Mouse (Mus musculus): ENCODE measurements around the gene Pkd2l1.

Pkd2l1 gene

GRCm38 (mm10) chr19:44192342-44192741, at the start of gene Pkd2l1:
Gene Pkd2l1, minus strand, starts transcription at chr19:44192442.
- DNase-seq = no peak

- no peak for DNase-seq
Measured at GRCm38 (mm10) chr19:44238906-44239305, 46.7 kb upstream of the Pkd2l1 start.

- no peak for DNase-seq
Measured at GRCm38 (mm10) chr19:44237471-44238006, 45.3 kb upstream of the Pkd2l1 start.

- DNase-seq = no peak
Measured at GRCm38 (mm10) chr19:44231608-44232151, 39.4 kb upstream of the Pkd2l1 start.

GRCm38 (mm10) chr19:44230212-44230611, 38.0 kb upstream of the Pkd2l1 start:
- DNase-seq = no peak

GRCm38 (mm10) chr19:44229776-44230175, 37.5 kb upstream of the Pkd2l1 start:
- no peak for DNase-seq

GRCm38 (mm10) chr19:44225728-44226127, 33.5 kb upstream of the Pkd2l1 start:
- no peak for DNase-seq

GRCm38 (mm10) chr19:44217958-44218525, 25.8 kb upstream of the Pkd2l1 start:
- DNase-seq = no peak

- DNase-seq = no peak
Measured at GRCm38 (mm10) chr19:44215255-44215654, 23.0 kb upstream of the Pkd2l1 start.

GRCm38 (mm10) chr19:44207079-44207478, 14.8 kb upstream of the Pkd2l1 start:
- no peak for DNase-seq

GRCm38 (mm10) chr19:44203015-44203564, 10.8 kb upstream of the Pkd2l1 start, which contains the start of gene Scd3:
Gene Scd3, plus strand, starts transcription at chr19:44203269.
- DNase-seq = no peak

GRCm38 (mm10) chr19:44198964-44199363, 6.7 kb upstream of the Pkd2l1 start:
- DNase-seq = peak; percentile 9 to 43

GRCm38 (mm10) chr19:44198494-44198893, 6.3 kb upstream of the Pkd2l1 start:
- DNase-seq = no peak

- DNase-seq = no peak
Measured at GRCm38 (mm10) chr19:44197053-44197852, 5.0 kb upstream of the Pkd2l1 start.

- peak; percentile 41 to 85 for DNase-seq
Measured at GRCm38 (mm10) chr19:44195138-44195537, 2.9 kb upstream of the Pkd2l1 start.

GRCm38 (mm10) chr19:44193906-44194305, 1.7 kb upstream of the Pkd2l1 start:
- peak; percentile 17 to 26 for DNase-seq

GRCm38 (mm10) chr19:44189056-44189455, 3.2 kb downstream of the Pkd2l1 start:
- DNase-seq = no peak

- no peak for DNase-seq
Measured at GRCm38 (mm10) chr19:44183968-44184367, 8.3 kb downstream of the Pkd2l1 start.

- no peak for DNase-seq
Measured at GRCm38 (mm10) chr19:44180502-44180901, 11.7 kb downstream of the Pkd2l1 start.

- no peak for DNase-seq
Measured at GRCm38 (mm10) chr19:44176741-44177140, 15.5 kb downstream of the Pkd2l1 start.

- no peak for DNase-seq
Measured at GRCm38 (mm10) chr19:44174835-44175234, 17.4 kb downstream of the Pkd2l1 start.

GRCm38 (mm10) chr19:44161515-44161914, 30.7 kb downstream of the Pkd2l1 start:
- DNase-seq = peak in 1 of 2 experiments; percentile 19

- no peak for DNase-seq
Measured at GRCm38 (mm10) chr19:44159386-44159785, 32.9 kb downstream of the Pkd2l1 start.

Measured in kidney, postnatal 36 days (tissue).